Mouse (Mus musculus): ENCODE data around the gene Kcnk13.

DNA sequence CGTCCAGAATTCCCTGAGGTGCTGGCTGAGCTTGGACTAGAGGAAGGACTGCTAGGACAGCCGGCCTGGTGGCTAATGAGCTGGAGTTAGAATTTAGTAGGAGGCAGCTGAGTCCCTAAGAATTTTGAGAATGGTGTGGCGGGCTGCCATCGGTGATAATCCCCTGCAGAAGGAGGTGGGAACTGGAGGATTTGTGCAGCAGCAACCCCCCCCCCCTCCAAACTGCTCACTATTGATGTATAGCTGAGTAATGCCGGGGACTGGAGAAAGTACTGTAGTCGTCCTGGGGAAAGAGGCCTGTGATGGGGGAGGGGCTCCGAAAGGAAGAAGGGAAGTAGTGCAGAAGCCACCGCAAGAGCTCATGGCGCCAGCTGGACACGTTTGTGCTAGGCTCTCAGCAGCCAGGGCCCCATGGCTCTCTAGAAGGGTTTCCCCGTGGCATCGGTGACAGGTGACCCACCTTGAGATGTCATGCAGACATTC lies 2.6 kb downstream of the Kcnk13 start:
- TF ChIP-seq CTCF (IDR thresholded peaks at IDR 0.05; ENCODE audit: low read depth, low read length), result no peak
- TF ChIP-seq GATA1 (IDR thresholded peaks at IDR 0.05; ENCODE audit: borderline replicate concordance, low read length), result no peak
- TF ChIP-seq TAL1 (conservative IDR thresholded peaks at IDR 0.05; ENCODE audit: low read depth, low read length), result no peak
- no peak for TF ChIP-seq GATA2 (IDR thresholded peaks at IDR 0.05; ENCODE audit: borderline replicate concordance, low read depth, low read length)
- no peak for TF ChIP-seq POLR2AphosphoS5 (IDR thresholded peaks at IDR 0.05; ENCODE audit: insufficient replicate concordance, low read depth, low read length)

Data from G1E (cell line).